Comparison of ENCODE assay signal across 8 mouse cellular contexts in genomic region chr4:138379091-138379840, GRCm38 (mm10). TPM values are rescaled to one million over a fixed set of nuclear protein-coding genes. Genes with fewer than 3 reads are reported as not detected.
DNase-seq lines count a peak whose midpoint lies in the region; ATAC-seq and TF ChIP-seq lines count a peak whose summit lies in the region.

No protein-coding gene starts in this region.

- H3K27ac ChIP-seq in bone marrow, adult 2 months (ENCODE audit: control insufficient read depth, insufficient read depth, low read depth, low read length, poor library complexity): no peak overlapping the region

- no peak for TF ChIP-seq POLR2A in bone marrow, adult 2 months (IDR thresholded peaks at IDR 0.05; ENCODE audit: borderline replicate concordance, control insufficient read depth, low read depth, low read length)

- WGBS in bone marrow, adult 2 months: 46% methylated on average over 14 of the region's 14 CpGs

- H3K4me3 ChIP-seq in bone marrow, adult 2 months (replicated peaks; ENCODE audit: control insufficient read depth, low read depth, low read length): no peak overlapping the region

- intact Hi-C loops in heart, postnatal 25 days (cut with DNase I): loop anchor here (2.0 to 5.0 kb wide), 3 partner anchors 37 to 60 kb away; no protein-coding TSS in a partner anchor

- DNase-seq in CD4-positive, CD25-positive, alpha-beta regulatory T cell, adult 2 months (ENCODE audit: low read depth, low spot score): peak; percentile 35
- DNase-seq in heart, postnatal 25 days (ENCODE audit: low spot score): peak; percentile 57
- DNase-seq in layer of hippocampus, postnatal 10 days (ENCODE audit: low spot score in 2 of 2): peak; percentile 70 to 77
- peak; percentile 53 for DNase-seq in right cerebral cortex, postnatal 14 days

- no peaks in the 10 kb centered on the region for H3K4me1 ChIP-seq in bone marrow, adult 2 months (ENCODE audit: control insufficient read depth, insufficient read depth, low read length)

- ATAC-seq in CD4-positive, CD25-positive, alpha-beta regulatory T cell, adult 4 months: no peak
- peak; percentile 59; the same call in 1 of the 2 replicates for ATAC-seq in erythroblast, adult 5-6 weeks (replicated peaks; ENCODE audit: low FRiP score, poor library complexity, severe bottlenecking)
- ATAC-seq in megakaryocyte, adult 5-6 weeks (ENCODE audit: poor library complexity, severe bottlenecking): peak; percentile 52; the same call in 1 of the 2 replicates

- TF ChIP-seq CTCF in bone marrow, adult 2 months (IDR thresholded peaks at IDR 0.05; ENCODE audit: control insufficient read depth, insufficient read depth, low read length): peak; percentile 62

RNA-seq across cellular contexts. Expression of gene Cda, which starts 11.5 kb away (rescaled TPM):
- polyA plus RNA-seq in CD4-positive, CD25-positive, alpha-beta regulatory T cell, adult 4 months (2017; shearing (Covaris generic)): not detected
- polyA plus RNA-seq in bone marrow, adult 2 months (2011; ENCODE audit: insufficient read depth, insufficient read length, low replicate concordance, missing spikeins): 1.2 TPM in 1 of 2 replicates, not detected in the other
- total RNA-seq in erythroblast, adult 5-6 weeks (2015; ENCODE audit: low replicate concordance): not detected in 2 replicates
- not detected in 2 replicates for total RNA-seq in erythroblast, adult 5-6 weeks (2017; ENCODE audit: low replicate concordance)
- total RNA-seq in heart, postnatal 25 days (2021): 1 to 10 TPM; 1.3 to 1.8 TPM
- total RNA-seq in layer of hippocampus, postnatal 10 days (2021): 1 to 10 TPM; 2.1 to 2.3 TPM
- total RNA-seq in megakaryocyte, adult 5-6 weeks (2015): not detected in 2 replicates
- not detected in 2 replicates for total RNA-seq in megakaryocyte, adult 5-6 weeks (2017)

RNA-seq across cellular contexts. Expression of gene Fam43b, which starts 17.1 kb away (rescaled TPM):
- polyA plus RNA-seq in CD4-positive, CD25-positive, alpha-beta regulatory T cell, adult 4 months (2017; shearing (Covaris generic)): not detected
- not detected in 2 replicates for polyA plus RNA-seq in bone marrow, adult 2 months (2011; ENCODE audit: insufficient read depth, insufficient read length, low replicate concordance, missing spikeins)
- not detected in 2 replicates for total RNA-seq in erythroblast, adult 5-6 weeks (2015; ENCODE audit: low replicate concordance)
- not detected in 2 replicates for total RNA-seq in erythroblast, adult 5-6 weeks (2017; ENCODE audit: low replicate concordance)
- total RNA-seq in heart, postnatal 25 days (2021): under 1 TPM in 1 of 2 experiments, not detected in 1; 0.11 TPM
- 10 to 100 TPM; 29.3 to 33.8 TPM for total RNA-seq in layer of hippocampus, postnatal 10 days (2021)
- total RNA-seq in megakaryocyte, adult 5-6 weeks (2015): not detected in 2 replicates
- total RNA-seq in megakaryocyte, adult 5-6 weeks (2017): not detected in 2 replicates

RNA-seq across cellular contexts. Expression of gene Pink1, which starts 53.2 kb away (rescaled TPM):
- polyA plus RNA-seq in CD4-positive, CD25-positive, alpha-beta regulatory T cell, adult 4 months (2017; shearing (Covaris generic)): 10 to 100 TPM; 12.9 to 22.6 TPM
- 35.7 and 48.1 TPM in 2 replicates for polyA plus RNA-seq in bone marrow, adult 2 months (2011; ENCODE audit: insufficient read depth, insufficient read length, low replicate concordance, missing spikeins)
- 52.7 and 58.8 TPM in 2 replicates for total RNA-seq in erythroblast, adult 5-6 weeks (2015; ENCODE audit: low replicate concordance)
- total RNA-seq in erythroblast, adult 5-6 weeks (2017; ENCODE audit: low replicate concordance): 91.2 and 111 TPM in 2 replicates
- 100 to 1,000 TPM; 560 to 591 TPM for total RNA-seq in heart, postnatal 25 days (2021)
- 100 to 1,000 TPM; 128 to 131 TPM for total RNA-seq in layer of hippocampus, postnatal 10 days (2021)
- 26.9 and 31.8 TPM in 2 replicates for total RNA-seq in megakaryocyte, adult 5-6 weeks (2015)
- 29.8 and 32.2 TPM in 2 replicates for total RNA-seq in megakaryocyte, adult 5-6 weeks (2017)

RNA-seq across cellular contexts. Expression of gene Mul1, which starts 55.2 kb away (rescaled TPM):
- 10 to 100 TPM; 12.2 to 16.9 TPM for polyA plus RNA-seq in CD4-positive, CD25-positive, alpha-beta regulatory T cell, adult 4 months (2017; shearing (Covaris generic))
- polyA plus RNA-seq in bone marrow, adult 2 months (2011; ENCODE audit: insufficient read depth, insufficient read length, low replicate concordance, missing spikeins): 5.8 and 7.8 TPM in 2 replicates
- total RNA-seq in erythroblast, adult 5-6 weeks (2015; ENCODE audit: low replicate concordance): 3.7 and 4.2 TPM in 2 replicates
- 2.0 and 3.8 TPM in 2 replicates for total RNA-seq in erythroblast, adult 5-6 weeks (2017; ENCODE audit: low replicate concordance)
- 10 to 100 TPM; 68.1 to 79.0 TPM for total RNA-seq in heart, postnatal 25 days (2021)
- 10 to 100 TPM; 39.1 to 43.4 TPM for total RNA-seq in layer of hippocampus, postnatal 10 days (2021)
- total RNA-seq in megakaryocyte, adult 5-6 weeks (2015): 4.9 and 8.1 TPM in 2 replicates
- 4.4 and 6.1 TPM in 2 replicates for total RNA-seq in megakaryocyte, adult 5-6 weeks (2017)

Comparison
In these comparisons a context has a peak if more than half of its experiments do, and no peak if none do; other contexts are left out.
1. RNA of gene Fam43b, which starts 17.1 kb away (total RNA-seq): 29.3 to 33.8 TPM in layer of hippocampus, postnatal 10 days; 0.11 TPM in heart, postnatal 25 days, not detected in erythroblast, adult 5-6 weeks and not detected in megakaryocyte, adult 5-6 weeks; every median in the first group is over 10 times any median in the second.
2. RNA of gene Pink1, which starts 53.2 kb away (total RNA-seq): 560 to 591 TPM in heart, postnatal 25 days; 128 to 131 TPM in layer of hippocampus, postnatal 10 days, 52.7 to 111 TPM in erythroblast, adult 5-6 weeks and 26.9 to 32.2 TPM in megakaryocyte, adult 5-6 weeks; every median in the first group is over 4 times any median in the second.
3. Peak in every context shown above with its lines, with median percentiles within 50 percentile points of each other: DNase-seq.